Mouse (Mus musculus) midbrain, embryonic 10.5 days (tissue): Measurements from ENCODE around the gene Rala. TPM values are rescaled to one million over a fixed set of nuclear protein-coding genes. Genes with fewer than 3 reads are reported as not detected.
A peak's percentile ranks its signal among the peaks of the same experiment; 100 is the strongest.
"Not testable (repeated sequence)": the region's sequence is repeated elsewhere in the genome, so short reads cannot be mapped to it uniquely, and the experiment has no call there.

Experiments used
- DNase-seq: peaks from one replicate; pipeline ENCODE4 v3.0.0-alpha.2; 2017; ENCODE audit warnings: low spot score
- H3K27ac ChIP-seq: fragments of 300-500 bp; sonication (generic); replicated peaks from 2 replicates; pipeline ENCODE4 v1.5.1; 2016; ENCODE audit warnings: mild to moderate bottlenecking
- H3K27me3 ChIP-seq: fragments of 300-500 bp; sonication (generic); 2 replicates; pipeline ENCODE4 v1.6.1; 2016; ENCODE audit warnings: low read depth, mild to moderate bottlenecking; ENCODE audit not compliant: poor library complexity, severe bottlenecking
- H3K36me3 ChIP-seq: fragments of 300-500 bp; sonication (generic); 2 replicates; pipeline ENCODE4 v1.6.1; 2016; ENCODE audit warnings: mild to moderate bottlenecking, moderate library complexity
- H3K4me1 ChIP-seq: fragments of 300-500 bp; sonication (generic); 2 replicates; pipeline ENCODE4 v1.6.1; 2016
- H3K4me3 ChIP-seq: fragments of 300-500 bp; sonication (generic); 2 replicates; pipeline ENCODE4 v1.5.1; 2016; ENCODE audit warnings: mild to moderate bottlenecking, moderate library complexity
- H3K9me3 ChIP-seq: fragments of 300-500 bp; sonication (generic); replicated peaks from 2 replicates; pipeline ENCODE4 v1.6.1; 2016; ENCODE audit warnings: mild to moderate bottlenecking
- WGBS: fragments of 180-500 bp; shearing (Covaris S2); methylation state at CpG from one replicate; pipeline ENCODE4 v1.1.7; 2016; 5-methylcytosine and 5-hydroxymethylcytosine counted together
- polyA plus RNA-seq: library from polyadenylated mRNA; unstranded; fragments of >200 nt; fragmentation: Nextera tagmentation; extraction: Ambion mirVana; gene quantifications from 2 replicates; pipeline ENCODE4 v1.2.1, GENCODE M21; 2016

The Rala gene
- polyA plus RNA-seq, 1 experiment from 2014 or later, result 116 TPM

- DNase-seq, H3K36me3 ChIP-seq: not testable (repeated sequence)
- 92% methylated on average over 8 of the region's 8 CpGs for WGBS
Observed at GRCm38 (mm10) chr13:17950581-17950980, 6.5 kb upstream of the Rala start.

GRCm38 (mm10) chr13:17949555-17949954 lies 5.5 kb upstream of the Rala start:
- no peaks in the 10 kb centered on the region for H3K36me3 ChIP-seq
- H3K4me1 ChIP-seq, result peaks cover 5% of the 10 kb centered on the region; the same call in 1 of the 2 replicates
- 78% methylated on average over 18 of the region's 18 CpGs for WGBS
- no peak overlapping the region for H3K27ac ChIP-seq
- H3K4me3 ChIP-seq, result no peak overlapping the region
- no peaks in the 10 kb centered on the region for H3K9me3 ChIP-seq
- no peak for DNase-seq
- 0 out of 2 replicates have a peak, but pooled peaks cover 3% of the 10 kb centered on the region for H3K27me3 ChIP-seq

More at GRCm38 (mm10) chr13:17950581-17950980, 6.5 kb upstream of the Rala start:
- H3K27ac ChIP-seq, H3K27me3 ChIP-seq, H3K4me1 ChIP-seq, H3K4me3 ChIP-seq, H3K9me3 ChIP-seq: not testable (repeated sequence)

GRCm38 (mm10) chr13:17943306-17944077 lies 547 bp downstream of the Rala start:
- no peaks in the 10 kb centered on the region for H3K27me3 ChIP-seq
- H3K4me1 ChIP-seq, result peaks cover 20% of the 10 kb centered on the region
- DNase-seq, result no peak
- H3K4me3 ChIP-seq, result peak overlapping the region; percentile 93
- H3K27ac ChIP-seq, result peak overlapping the region; percentile 99
- 3% methylated on average over 70 of the region's 70 CpGs for WGBS
- no peaks in the 10 kb centered on the region for H3K9me3 ChIP-seq
- H3K36me3 ChIP-seq, result peaks cover 18% of the 10 kb centered on the region

GRCm38 (mm10) chr13:17942338-17942737 lies 1.7 kb downstream of the Rala start:
- no peaks in the 10 kb centered on the region for H3K27me3 ChIP-seq
- peak overlapping the region; percentile 93; the same call in 1 of the 2 replicates for H3K4me3 ChIP-seq
- H3K4me1 ChIP-seq, result peaks cover 20% of the 10 kb centered on the region
- no peak overlapping the region for H3K27ac ChIP-seq
- WGBS, result 83% methylated on average over 6 of the region's 6 CpGs
- DNase-seq, result no peak
- peaks cover 18% of the 10 kb centered on the region for H3K36me3 ChIP-seq
- no peaks in the 10 kb centered on the region for H3K9me3 ChIP-seq

- Histone ChIP-seq H3K27ac (no peak overlapping the region), H3K4me3 (no peak overlapping the region), H3K36me3 (peaks cover 12% of the 10 kb centered on the region), H3K27me3 (no peaks in the 10 kb centered on the region), H3K9me3 (no peaks in the 10 kb centered on the region), H3K4me1 (no peaks in the 10 kb centered on the region; the same call in 1 of the 2 replicates)
- WGBS, result 94% methylated on average over 1 of the region's 1 CpGs
- DNase-seq, result no peak
Observed at GRCm38 (mm10) chr13:17907309-17907708, 36.7 kb downstream of the Rala start.

GRCm38 (mm10) chr13:17901474-17901873 lies 42.6 kb downstream of the Rala start:
- 89% methylated on average over 4 of the region's 4 CpGs for WGBS
- Histone ChIP-seq H3K27me3 (no peaks in the 10 kb centered on the region), H3K4me1 (no peaks in the 10 kb centered on the region), H3K9me3 (no peaks in the 10 kb centered on the region), H3K36me3 (peaks cover 10% of the 10 kb centered on the region), H3K4me3 (no peak overlapping the region), H3K27ac (no peak overlapping the region)
- no peak for DNase-seq

- Histone ChIP-seq H3K36me3 (peaks cover 18% of the 10 kb centered on the region), H3K27ac (no peak overlapping the region), H3K27me3 (no peaks in the 10 kb centered on the region), H3K4me1 (no peaks in the 10 kb centered on the region), H3K4me3 (no peak overlapping the region), H3K9me3 (no peaks in the 10 kb centered on the region)
- WGBS, result 85% methylated on average over 5 of the region's 5 CpGs
- no peak for DNase-seq
Observed at GRCm38 (mm10) chr13:17900641-17901040, 43.4 kb downstream of the Rala start.

- no peak overlapping the region for H3K4me3 ChIP-seq
- H3K4me1 ChIP-seq, result no peaks in the 10 kb centered on the region
- H3K9me3 ChIP-seq, result no peaks in the 10 kb centered on the region
- 93% methylated on average over 1 of the region's 1 CpGs for WGBS
- no peak overlapping the region for H3K27ac ChIP-seq
- no peak for DNase-seq
- H3K36me3 ChIP-seq, result peaks cover 40% of the 10 kb centered on the region
- H3K27me3 ChIP-seq, result no peaks in the 10 kb centered on the region
Observed at GRCm38 (mm10) chr13:17897040-17897439, 47.0 kb downstream of the Rala start.

- H3K4me1 ChIP-seq, result no peaks in the 10 kb centered on the region
- no peak overlapping the region for H3K4me3 ChIP-seq
- H3K27me3 ChIP-seq, result no peaks in the 10 kb centered on the region
- H3K36me3 ChIP-seq, result peaks cover 85% of the 10 kb centered on the region
- no peak for DNase-seq
- H3K9me3 ChIP-seq, result no peaks in the 10 kb centered on the region
- H3K27ac ChIP-seq, result no peak overlapping the region
- WGBS, result 93% methylated on average over 6 of the region's 6 CpGs
Observed at GRCm38 (mm10) chr13:17891545-17891944, 52.5 kb downstream of the Rala start.

- no peak overlapping the region for H3K27ac ChIP-seq
- WGBS, result 87% methylated on average over 8 of the region's 8 CpGs
- no peak overlapping the region for H3K4me3 ChIP-seq
- no peaks in the 10 kb centered on the region for H3K27me3 ChIP-seq
- H3K36me3 ChIP-seq, result peaks cover 69% of the 10 kb centered on the region
- H3K4me1 ChIP-seq, result no peaks in the 10 kb centered on the region
- no peak for DNase-seq
- no peaks in the 10 kb centered on the region for H3K9me3 ChIP-seq
Observed at GRCm38 (mm10) chr13:17884211-17884610, 59.8 kb downstream of the Rala start.

GRCm38 (mm10) chr13:17879061-17879460 lies 65.0 kb downstream of the Rala start:
- DNase-seq, result no peak
- Histone ChIP-seq H3K4me1 (no peaks in the 10 kb centered on the region), H3K4me3 (no peak overlapping the region), H3K27ac (no peak overlapping the region), H3K27me3 (no peaks in the 10 kb centered on the region), H3K36me3 (peaks cover 33% of the 10 kb centered on the region), H3K9me3 (0 out of 2 replicates have a peak, but pooled peaks cover 6% of the 10 kb centered on the region)

- WGBS, result 91% methylated on average over 2 of the region's 2 CpGs
- no peaks in the 10 kb centered on the region for H3K36me3 ChIP-seq
- H3K27me3 ChIP-seq, result no peaks in the 10 kb centered on the region
- no peak for DNase-seq
- no peak overlapping the region for H3K27ac ChIP-seq
- H3K4me3 ChIP-seq, result no peak overlapping the region
- no peaks in the 10 kb centered on the region for H3K9me3 ChIP-seq
- H3K4me1 ChIP-seq, result no peaks in the 10 kb centered on the region
Observed at GRCm38 (mm10) chr13:17866741-17867140, 77.3 kb downstream of the Rala start.

- Histone ChIP-seq H3K27ac (no peak overlapping the region), H3K4me1 (peaks cover 17% of the 10 kb centered on the region), H3K9me3 (no peaks in the 10 kb centered on the region), H3K27me3 (no peaks in the 10 kb centered on the region), H3K36me3 (no peaks in the 10 kb centered on the region), H3K4me3 (no peak overlapping the region)
- WGBS, result 91% methylated on average over 6 of the region's 6 CpGs
- DNase-seq, result no peak
Observed at GRCm38 (mm10) chr13:17860536-17860935, 83.5 kb downstream of the Rala start.
